Mouse (Mus musculus) gonadal fat pad, adult 2 months (tissue): Measurements from ENCODE around the gene Atp6v0d1. TPM values are rescaled to one million over a fixed set of nuclear protein-coding genes. Genes with fewer than 3 reads are reported as not detected.
"Not testable (repeated sequence)": the region's sequence is repeated elsewhere in the genome, so short reads cannot be mapped to it uniquely, and the experiment has no call there.

Experiments used
- DNase-seq: peaks from one replicate; pipeline ENCODE4 v3.0.0-alpha.2; 2012; ENCODE audit warnings: low read depth
- polyA plus RNA-seq: library from polyadenylated mRNA; depleted of rRNA; stranded (reverse); fragments of >200 nt; gene quantifications from 2 replicates; pipeline ENCODE4 v1.2.3, GENCODE M21; 2012; rRNA removed

Gene Atp6v0d1
- 163 and 172 TPM in 2 replicates for polyA plus RNA-seq

DNA sequence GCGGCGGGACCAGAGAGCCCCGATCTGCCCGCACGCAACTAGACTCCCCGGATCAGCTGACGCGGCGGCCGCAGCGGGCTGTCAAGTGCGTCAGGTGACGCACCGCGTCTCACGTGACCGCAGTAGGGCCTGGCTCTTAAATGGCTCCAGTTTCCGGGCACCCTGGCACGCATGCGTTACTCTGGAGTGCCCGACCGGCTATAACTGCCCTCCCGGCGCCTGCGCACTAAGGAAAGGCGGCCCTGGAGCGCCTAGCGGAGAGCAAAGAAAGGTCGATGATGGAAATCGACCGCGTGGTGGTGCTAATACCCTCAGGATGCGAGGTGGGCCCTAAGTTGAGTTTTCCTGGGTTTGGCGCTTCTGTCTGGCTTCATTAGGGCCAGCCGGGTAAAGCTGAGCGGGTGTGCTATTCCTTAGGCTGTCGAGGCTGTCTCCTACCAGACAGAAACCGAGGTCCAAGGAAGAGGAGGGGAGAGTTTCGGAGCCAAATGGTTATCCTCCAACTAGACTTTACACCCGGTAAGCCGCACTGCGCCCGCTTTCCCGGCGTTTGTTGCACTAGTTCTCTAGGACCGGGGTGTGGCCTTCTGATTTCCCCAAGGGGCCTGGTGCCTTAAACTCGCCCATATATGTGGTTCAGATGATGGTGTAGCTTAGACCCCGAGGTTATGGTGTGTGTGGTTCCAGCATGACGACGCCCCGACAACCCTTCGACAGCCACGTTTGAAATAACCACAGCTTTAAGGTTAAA is at the start of gene Atp6v0d1:
Atp6v0d1 (minus strand) TSS at position 96 of the 751 bp plus-strand sequence.
- DNase-seq = peak; percentile 87

- no peak for DNase-seq
Observed at GRCm38 (mm10) chr8:105613830-105614511, 48.1 kb upstream of the Atp6v0d1 start.

DNA sequence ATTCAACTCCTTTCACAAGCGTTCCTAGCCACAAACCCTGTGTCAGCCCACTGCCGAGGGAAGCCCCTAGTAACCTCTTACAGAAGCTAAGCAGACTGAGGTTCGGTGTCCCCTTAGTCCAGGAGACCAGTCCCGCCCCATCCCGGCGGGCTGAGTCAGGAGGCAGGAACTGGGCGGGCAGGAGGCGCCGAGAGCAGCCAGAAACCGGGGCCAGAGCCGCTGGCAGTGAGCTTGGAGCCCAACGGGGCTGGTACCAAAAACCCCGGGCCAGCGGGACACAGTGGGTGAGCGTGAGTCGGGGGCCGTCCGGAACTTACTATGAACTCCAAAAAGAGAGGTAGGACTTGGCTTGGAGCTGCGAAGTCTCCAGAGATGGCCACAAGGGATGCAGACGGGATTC is 47.2 kb upstream of the Atp6v0d1 start:
- DNase-seq = no peak

- no peak for DNase-seq
Observed at GRCm38 (mm10) chr8:105611836-105612235, 46.0 kb upstream of the Atp6v0d1 start.

- no peak for DNase-seq
Observed at GRCm38 (mm10) chr8:105609771-105610170, 43.9 kb upstream of the Atp6v0d1 start.

GRCm38 (mm10) chr8:105609355-105609754 is 43.5 kb upstream of the Atp6v0d1 start:
- no peak for DNase-seq

DNA sequence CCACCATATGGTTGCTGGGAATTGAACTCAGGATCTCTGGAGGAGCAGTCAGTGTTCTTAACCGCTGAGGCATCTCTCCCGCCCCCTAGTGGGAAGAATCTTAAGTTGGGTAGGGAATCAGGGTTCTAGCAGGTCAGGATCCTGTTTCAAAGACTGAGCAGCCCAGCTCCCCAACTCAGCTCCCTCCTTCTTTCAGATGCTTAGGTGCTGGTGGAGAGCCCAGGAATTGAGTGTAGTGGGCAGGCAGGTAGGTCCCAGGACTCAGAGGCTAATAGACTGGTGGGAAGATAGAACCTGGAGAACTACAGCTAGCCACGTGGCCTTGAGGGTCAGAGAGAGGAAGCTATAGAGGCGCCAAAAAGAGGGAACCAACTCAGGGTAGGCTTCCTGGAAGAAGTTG is 41.8 kb upstream of the Atp6v0d1 start:
- DNase-seq = no peak

GRCm38 (mm10) chr8:105607062-105607461 is 41.2 kb upstream of the Atp6v0d1 start:
- DNase-seq = no peak

GRCm38 (mm10) chr8:105606189-105607023 is 40.6 kb upstream of the Atp6v0d1 start:
- no peak for DNase-seq

- DNase-seq = no peak
Observed at GRCm38 (mm10) chr8:105605491-105606188, 39.8 kb upstream of the Atp6v0d1 start.

GRCm38 (mm10) chr8:105604804-105605381 is 39.0 kb upstream of the Atp6v0d1 start, which contains the start of gene Ripor1:
Ripor1 (plus strand) TSS chr8:105605255.
- peak; percentile 30 for DNase-seq

GRCm38 (mm10) chr8:105602540-105602939 is 36.7 kb upstream of the Atp6v0d1 start:
- not testable (repeated sequence) for DNase-seq

- no peak for DNase-seq
Observed at GRCm38 (mm10) chr8:105601301-105601700, 35.5 kb upstream of the Atp6v0d1 start.

- no peak for DNase-seq
Observed at GRCm38 (mm10) chr8:105598777-105599176, 32.9 kb upstream of the Atp6v0d1 start.

DNA sequence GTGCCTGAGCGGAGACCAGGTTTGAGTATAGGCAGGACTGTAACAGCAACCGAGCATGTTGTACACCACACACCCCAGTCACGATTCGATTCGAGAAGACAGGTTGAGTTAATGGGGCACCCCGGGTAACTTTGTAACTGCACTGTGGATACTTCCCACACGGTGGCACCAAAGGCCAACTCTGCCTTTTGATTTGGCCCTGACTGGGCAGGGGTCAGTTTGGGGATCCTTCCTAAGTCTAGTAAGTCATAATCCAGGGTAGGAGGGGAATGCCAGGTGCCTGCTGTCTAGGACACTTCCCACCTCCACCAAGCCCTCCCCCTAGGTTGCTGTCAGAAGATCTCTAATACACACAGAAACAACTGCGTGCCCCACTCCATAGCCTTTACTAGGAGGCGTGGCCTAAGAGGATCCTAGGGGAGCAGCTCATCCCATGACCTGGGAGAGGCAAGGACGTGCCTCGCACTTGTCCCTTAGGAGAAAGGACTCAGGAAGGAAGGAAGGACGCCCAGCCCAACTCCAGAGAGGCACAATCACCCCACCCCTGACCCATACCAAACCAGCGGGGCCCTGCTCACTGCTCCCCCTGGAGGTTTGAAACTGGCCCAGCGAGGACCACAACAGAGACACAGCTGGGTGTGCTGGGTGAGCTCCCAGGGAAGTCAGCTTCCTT is 30.7 kb upstream of the Atp6v0d1 start:
- no peak for DNase-seq

DNA sequence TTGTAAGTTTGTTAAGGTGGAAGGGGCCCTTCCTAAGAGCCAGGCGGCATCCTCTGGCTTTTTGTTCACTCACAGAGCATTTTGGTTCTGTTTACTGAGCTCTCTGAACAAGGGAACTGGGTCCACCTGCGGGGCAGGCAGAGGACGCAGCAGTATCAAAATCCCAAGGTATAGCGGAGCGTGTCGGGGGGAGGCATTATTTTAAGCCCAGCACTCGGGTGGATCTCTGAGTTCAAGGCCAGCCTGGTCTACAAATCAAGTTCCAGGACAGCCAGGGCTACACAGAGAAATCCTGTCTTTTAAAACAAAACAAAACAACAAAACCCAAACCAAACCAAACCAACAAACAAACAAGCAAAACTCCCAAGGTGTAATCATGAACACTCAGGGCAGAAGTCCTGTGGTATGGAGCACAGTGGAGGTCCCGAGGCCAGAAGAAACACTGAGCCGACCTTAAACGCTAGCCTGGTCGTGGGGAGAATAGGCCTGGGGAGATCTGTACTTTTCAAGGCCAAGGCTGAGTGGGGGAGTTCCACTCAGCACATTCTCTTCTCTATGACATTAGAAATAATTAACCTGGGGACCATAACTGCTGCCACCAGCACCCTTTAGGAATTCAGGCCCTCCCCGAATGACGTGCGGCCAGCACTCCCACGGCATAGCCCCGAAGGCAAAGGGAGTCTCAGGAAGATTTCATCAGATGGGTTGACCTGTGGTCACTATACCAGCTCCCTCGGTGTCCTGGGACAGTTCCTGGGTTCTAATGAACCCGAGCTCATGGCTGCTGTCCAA is 28.8 kb upstream of the Atp6v0d1 start:
- no peak for DNase-seq

DNA sequence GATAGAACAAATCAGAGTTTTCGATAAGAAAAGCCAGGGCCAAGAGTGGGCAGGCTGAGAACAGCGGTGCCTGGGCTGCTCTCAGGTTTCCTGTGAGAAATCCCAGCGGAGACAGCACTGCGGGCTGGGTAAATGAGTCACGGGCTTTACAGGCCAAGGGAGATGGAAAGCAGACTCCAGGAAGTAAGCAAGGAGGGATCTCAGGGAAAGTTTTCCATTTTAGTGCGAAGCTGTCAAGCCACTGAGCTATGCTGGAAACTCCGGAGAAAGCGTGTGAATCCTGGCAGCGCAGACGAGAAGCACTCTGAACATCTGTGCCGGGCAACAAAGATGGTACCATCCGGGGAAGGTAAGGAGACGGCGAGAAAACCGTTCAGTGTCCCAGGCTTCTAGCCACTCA is 28.0 kb upstream of the Atp6v0d1 start:
- DNase-seq = no peak

GRCm38 (mm10) chr8:105592431-105592830 is 26.6 kb upstream of the Atp6v0d1 start:
- no peak for DNase-seq

DNA sequence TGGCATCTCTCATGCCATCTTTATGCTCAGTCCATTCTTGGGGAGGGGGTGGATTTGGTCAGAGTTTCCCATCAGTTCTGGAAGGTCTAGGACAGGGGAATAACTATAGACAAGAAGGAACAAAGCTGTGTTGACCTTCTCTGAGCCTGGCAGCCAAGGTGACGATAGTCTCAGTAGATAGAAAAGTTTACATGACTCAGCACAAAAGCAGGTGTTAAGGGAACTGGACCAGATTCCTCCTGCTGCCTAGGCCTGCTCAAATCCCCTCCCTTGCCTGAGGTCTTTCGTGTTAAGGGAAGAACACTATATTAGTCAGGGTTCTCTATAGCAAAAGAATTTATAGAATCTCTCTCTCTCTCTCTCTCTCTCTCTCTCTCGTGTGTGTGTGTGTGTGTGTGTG is 13.9 kb upstream of the Atp6v0d1 start:
- no peak for DNase-seq

DNA sequence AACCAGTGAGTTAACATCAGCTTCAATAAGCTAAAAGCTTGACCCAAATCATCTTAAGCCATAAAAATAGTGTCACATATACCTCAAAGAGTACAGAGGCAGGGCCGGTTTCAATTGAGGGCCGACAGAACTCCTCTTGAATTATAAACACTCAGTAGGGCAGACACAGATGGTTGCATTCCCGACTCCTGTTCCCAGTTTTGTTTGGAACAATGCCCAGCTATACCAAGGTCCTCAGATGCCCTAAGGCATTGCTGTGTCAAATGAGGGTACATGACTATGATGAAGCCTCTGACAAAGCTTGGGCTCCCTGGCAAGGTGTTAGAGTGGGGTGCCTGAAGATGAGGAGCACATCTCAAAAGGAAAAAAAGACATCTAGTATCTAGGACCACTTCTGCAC is 9.7 kb upstream of the Atp6v0d1 start:
- no peak for DNase-seq
